In the genomic region with DNA sequence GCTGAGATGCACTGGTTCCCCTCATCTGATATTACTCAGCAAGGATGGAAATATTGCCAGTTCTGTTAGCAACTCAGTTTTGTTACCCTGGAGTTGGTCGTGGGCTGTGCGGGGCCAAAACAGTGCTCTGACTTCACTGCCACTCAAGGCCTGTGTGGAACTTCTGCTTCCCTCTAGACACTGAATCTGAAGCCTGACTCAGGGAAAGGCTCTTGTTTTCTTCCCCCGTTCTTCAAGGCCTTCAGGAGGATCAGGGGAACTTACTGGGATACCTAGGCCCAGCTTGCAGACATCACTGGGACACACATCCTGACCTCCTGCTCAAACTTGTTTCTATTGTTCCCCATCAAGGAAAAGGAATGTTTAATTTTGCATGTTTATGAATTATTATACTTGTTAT, we compare ENCODE assay signal across 17 mouse cellular contexts. TPM values are rescaled to one million over a fixed set of nuclear protein-coding genes. Genes with fewer than 3 reads are reported as not detected.
"Had no signal": no experiment of that assay in that cellular context is flagged by ENCODE, and none has a peak within 500 bp of the region (broad histone marks: within the 10 kb centered on the region; RNA-seq: fewer than 3 reads in every experiment).

No protein-coding gene starts in this region.

RNA-seq across cellular contexts. Expression of gene Btbd35f29, which starts 45.2 kb away (rescaled TPM):
- total RNA-seq: megakaryocyte progenitor cell, adult 5-6 weeks; midbrain, postnatal 0 days; monocyte, adult 5-6 weeks had no signal
- polyA plus RNA-seq: liver, embryonic 16.5 days; lung, embryonic 14.5 days; lung, embryonic 16.5 days; macrophage; midbrain, embryonic 11.5 days; midbrain, embryonic 13.5 days; midbrain, embryonic 15.5 days; midbrain, postnatal 0 days; neural tube, embryonic 13.5 days; neural tube, embryonic 15.5 days; small intestine, adult 2 months; stomach, embryonic 15.5 days; stomach, postnatal 0 days; thymus, adult 2 months; urinary bladder, adult 2 months had no signal
